Mouse (Mus musculus) heart, embryonic 13.5 days (tissue): Measurements from ENCODE around the gene Mgll. TPM values are rescaled to one million over a fixed set of nuclear protein-coding genes. Genes with fewer than 3 reads are reported as not detected.

ENCODE experiments used
- ATAC-seq: fragments of 200-750 bp; cut with Nextera tagmentation; 2 replicates; pipeline ENCODE4 v1.8.0; 2017; ENCODE audit warnings: moderate TSS enrichment; ENCODE audit not compliant: insufficient number of reproducible peaks, low FRiP score, low TSS enrichment; ENCODE audit errors: extremely low read depth
- H3K27ac ChIP-seq: fragments of 300-500 bp; sonication (generic); replicated peaks from 2 replicates; pipeline ENCODE4 v1.5.1; 2015; ENCODE audit warnings: moderate library complexity, mild to moderate bottlenecking, inconsistent platforms
- H3K27me3 ChIP-seq: fragments of 300-500 bp; sonication (generic); replicated peaks from 2 replicates; pipeline ENCODE4 v1.6.1; 2015; ENCODE audit warnings: mild to moderate bottlenecking, inconsistent platforms
- H3K36me3 ChIP-seq: fragments of 300-500 bp; sonication (generic); 2 replicates; pipeline ENCODE4 v1.6.1; 2015; ENCODE audit warnings: mild to moderate bottlenecking, inconsistent platforms
- H3K4me1 ChIP-seq: fragments of 300-500 bp; sonication (generic); 2 replicates; pipeline ENCODE4 v1.6.1; 2015; ENCODE audit warnings: inconsistent platforms
- H3K4me2 ChIP-seq: fragments of 300-500 bp; sonication (generic); 2 replicates; pipeline ENCODE4 v1.6.1; 2015; ENCODE audit warnings: inconsistent platforms, mild to moderate bottlenecking, moderate library complexity
- H3K4me3 ChIP-seq: fragments of 300-500 bp; sonication (generic); 2 replicates; pipeline ENCODE4 v1.5.1; 2015; ENCODE audit warnings: moderate library complexity, mild to moderate bottlenecking, inconsistent platforms
- H3K9ac ChIP-seq: fragments of 300-500 bp; sonication (generic); 2 replicates; pipeline ENCODE4 v1.6.1; 2015; ENCODE audit warnings: inconsistent platforms, mild to moderate bottlenecking, moderate library complexity
- H3K9me3 ChIP-seq: fragments of 300-500 bp; sonication (generic); 2 replicates; pipeline ENCODE4 v1.6.1; 2016; ENCODE audit warnings: inconsistent platforms
- WGBS: fragments of 180-500 bp; shearing (Covaris S2); methylation state at CpG from one replicate; pipeline ENCODE4 v1.1.7; 2015; ENCODE audit warnings: mixed read lengths; 5-methylcytosine and 5-hydroxymethylcytosine counted together
- polyA plus RNA-seq: library from polyadenylated mRNA; unstranded; fragments of >200 nt; fragmentation: Nextera tagmentation; extraction: Ambion mirVana; gene quantifications from 2 replicates; pipeline ENCODE4 v1.2.1, GENCODE M21; 2015

Gene Mgll
- polyA plus RNA-seq, 1 experiment from 2014 or later: 13.8 TPM

DNA sequence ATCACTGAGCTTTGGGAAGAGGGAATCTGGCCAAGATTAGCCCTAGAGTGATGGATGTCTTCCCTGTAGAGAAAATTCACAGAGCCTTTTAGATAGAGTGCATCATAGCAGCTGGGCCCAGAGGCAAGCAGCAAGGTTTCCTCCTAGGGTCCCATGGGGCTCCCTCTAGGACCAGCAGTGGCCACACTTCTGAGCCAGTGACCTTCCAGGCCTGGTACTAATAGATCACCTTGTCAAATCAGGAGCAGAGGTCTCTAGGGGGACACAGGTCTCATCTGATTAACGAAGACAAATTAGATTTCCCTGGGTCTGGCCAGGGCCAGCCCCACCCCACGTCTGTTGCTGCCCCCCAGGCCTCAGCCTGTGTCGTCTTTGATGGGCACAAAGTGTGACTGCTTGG, 86.1 kb downstream of the Mgll start:
- Histone ChIP-seq H3K9me3 (no peaks in the 10 kb centered on the region), H3K4me3 (no peak overlapping the region), H3K9ac (no peak overlapping the region), H3K27me3 (no peaks in the 10 kb centered on the region), H3K4me1 (peaks cover 26% of the 10 kb centered on the region), H3K27ac (no peak overlapping the region), H3K36me3 (no peaks in the 10 kb centered on the region), H3K4me2 (no peak overlapping the region)
- 61% methylated on average over 3 of the region's 3 CpGs for WGBS
- no peak for ATAC-seq

DNA sequence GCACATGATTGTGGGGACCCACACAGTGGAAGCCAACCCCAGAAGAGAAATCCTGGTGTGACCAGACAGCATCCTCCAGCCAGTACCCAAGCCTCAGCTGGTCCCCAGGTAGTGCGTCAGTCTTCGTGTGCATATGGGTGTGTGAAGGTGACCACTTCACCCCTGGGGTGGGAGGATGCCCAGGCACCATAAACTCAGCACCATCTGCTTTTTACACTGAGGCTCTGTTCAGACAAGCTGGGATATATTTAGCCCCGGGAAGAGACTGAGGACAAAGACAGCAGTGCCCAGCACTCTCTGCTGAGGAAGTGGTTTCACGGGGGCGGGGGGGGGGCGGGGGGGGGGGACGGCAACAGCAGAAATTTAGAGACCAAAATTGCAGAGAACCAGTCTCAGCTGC, 87.2 kb downstream of the Mgll start:
- Histone ChIP-seq H3K4me1 (peaks cover 26% of the 10 kb centered on the region), H3K9ac (no peak overlapping the region), H3K4me2 (no peak overlapping the region), H3K4me3 (no peak overlapping the region), H3K27me3 (no peaks in the 10 kb centered on the region), H3K9me3 (no peaks in the 10 kb centered on the region), H3K27ac (0 out of 2 replicates have a peak overlapping the region, but pooled peaks have one; percentile 20), H3K36me3 (no peaks in the 10 kb centered on the region)
- ATAC-seq: no peak
- WGBS: 22% methylated on average over 6 of the region's 7 CpGs

DNA sequence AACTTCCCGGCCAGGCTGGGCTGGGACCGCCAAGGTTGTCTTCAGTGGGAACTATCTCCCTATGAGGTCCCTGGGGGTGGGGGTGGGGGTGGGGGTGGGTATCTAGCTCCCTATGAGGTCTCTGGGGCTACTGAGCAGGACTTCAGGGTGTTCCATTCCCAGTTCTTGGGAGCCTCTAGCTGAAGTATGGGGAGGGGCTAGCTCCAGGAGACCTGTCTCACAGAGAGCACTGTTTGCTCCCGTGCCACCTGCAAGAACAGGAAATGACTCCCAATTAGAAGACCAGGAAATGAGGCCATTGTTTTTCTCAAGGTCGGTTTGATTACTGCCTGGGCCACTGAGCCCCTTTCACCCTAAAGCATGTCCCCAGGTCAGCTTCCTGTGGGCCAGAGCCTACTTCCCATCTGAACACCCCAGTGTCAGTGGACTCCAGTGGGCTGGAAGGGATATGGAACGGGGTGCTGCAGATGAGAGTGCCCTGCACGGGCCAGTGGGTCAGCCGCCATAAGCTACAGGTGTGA, 87.7 kb downstream of the Mgll start:
- 53% methylated on average over 7 of the region's 7 CpGs for WGBS
- H3K9me3 ChIP-seq: no peaks in the 10 kb centered on the region
- no peak for ATAC-seq
- no peak overlapping the region for H3K4me3 ChIP-seq
- H3K4me2 ChIP-seq: no peak overlapping the region
- H3K27ac ChIP-seq: 0 out of 2 replicates have a peak overlapping the region, but pooled peaks have one; percentile 20
- no peaks in the 10 kb centered on the region for H3K36me3 ChIP-seq
- H3K9ac ChIP-seq: no peak overlapping the region
- no peaks in the 10 kb centered on the region for H3K27me3 ChIP-seq
- H3K4me1 ChIP-seq: peaks cover 26% of the 10 kb centered on the region

GRCm38 (mm10) chr6:88812886-88813285, 88.7 kb downstream of the Mgll start:
- Histone ChIP-seq H3K9me3 (no peaks in the 10 kb centered on the region), H3K4me3 (no peak overlapping the region), H3K4me1 (peaks cover 26% of the 10 kb centered on the region), H3K27me3 (no peaks in the 10 kb centered on the region), H3K9ac (no peak overlapping the region), H3K36me3 (no peaks in the 10 kb centered on the region), H3K4me2 (no peak overlapping the region), H3K27ac (no peak overlapping the region)
- WGBS: 72% methylated on average over 3 of the region's 3 CpGs
- no peak for ATAC-seq

GRCm38 (mm10) chr6:88813832-88814231, 89.6 kb downstream of the Mgll start:
- WGBS: 69% methylated on average over 10 of the region's 10 CpGs
- no peak for ATAC-seq

DNA sequence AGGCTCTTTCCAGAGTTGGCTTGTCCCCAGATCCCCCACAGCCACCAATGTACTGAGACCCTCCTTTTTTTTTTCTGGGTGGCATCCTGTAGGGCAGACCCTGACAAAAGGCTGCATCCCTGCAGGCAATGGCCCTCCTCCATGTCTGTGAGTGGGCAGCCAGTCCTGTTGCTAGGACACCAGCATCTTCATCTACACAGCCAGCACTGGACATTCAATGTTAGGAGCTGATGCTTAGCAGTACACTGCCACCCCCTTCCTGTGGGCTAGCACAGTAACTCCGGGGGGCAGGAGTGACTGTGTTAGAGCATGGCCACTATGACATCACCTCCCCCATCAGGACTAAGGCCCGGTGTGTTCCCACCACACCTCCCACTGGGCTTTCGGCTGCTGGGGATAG, 90.8 kb downstream of the Mgll start:
- 71% methylated on average over 3 of the region's 3 CpGs for WGBS
- H3K4me2 ChIP-seq: no peak overlapping the region
- no peak for ATAC-seq

More at GRCm38 (mm10) chr6:88813832-88814231, 89.6 kb downstream of the Mgll start:
- H3K36me3 ChIP-seq: no peaks in the 10 kb centered on the region
- H3K27ac ChIP-seq: no peak overlapping the region
- H3K4me3 ChIP-seq: no peak overlapping the region
- H3K27me3 ChIP-seq: no peaks in the 10 kb centered on the region
- no peak overlapping the region for H3K9ac ChIP-seq
- H3K4me2 ChIP-seq: no peak overlapping the region
- H3K9me3 ChIP-seq: no peaks in the 10 kb centered on the region
- peaks cover 26% of the 10 kb centered on the region for H3K4me1 ChIP-seq

GRCm38 (mm10) chr6:88815489-88815888, 91.3 kb downstream of the Mgll start:
- H3K4me2 ChIP-seq: no peak overlapping the region
- ATAC-seq: no peak
- no peaks in the 10 kb centered on the region for H3K27me3 ChIP-seq
- no peak overlapping the region for H3K27ac ChIP-seq
- H3K9me3 ChIP-seq: no peaks in the 10 kb centered on the region
- peaks cover 20% of the 10 kb centered on the region for H3K4me1 ChIP-seq
- no peak overlapping the region for H3K4me3 ChIP-seq
- 73% methylated on average over 3 of the region's 3 CpGs for WGBS
- no peak overlapping the region for H3K9ac ChIP-seq
- H3K36me3 ChIP-seq: no peaks in the 10 kb centered on the region

More for the DNA sequence above, 90.8 kb downstream of the Mgll start:
- Histone ChIP-seq H3K9ac (no peak overlapping the region), H3K27me3 (no peaks in the 10 kb centered on the region), H3K27ac (no peak overlapping the region), H3K4me3 (no peak overlapping the region), H3K9me3 (no peaks in the 10 kb centered on the region), H3K36me3 (no peaks in the 10 kb centered on the region), H3K4me1 (peaks cover 18% of the 10 kb centered on the region)

GRCm38 (mm10) chr6:88816913-88817312, 92.7 kb downstream of the Mgll start:
- Histone ChIP-seq H3K9me3 (no peaks in the 10 kb centered on the region), H3K4me1 (peaks cover 23% of the 10 kb centered on the region), H3K9ac (no peak overlapping the region), H3K36me3 (no peaks in the 10 kb centered on the region), H3K4me2 (no peak overlapping the region), H3K27me3 (no peaks in the 10 kb centered on the region), H3K27ac (no peak overlapping the region), H3K4me3 (no peak overlapping the region)
- WGBS: 80% methylated on average over 3 of the region's 3 CpGs
- ATAC-seq: no peak

DNA sequence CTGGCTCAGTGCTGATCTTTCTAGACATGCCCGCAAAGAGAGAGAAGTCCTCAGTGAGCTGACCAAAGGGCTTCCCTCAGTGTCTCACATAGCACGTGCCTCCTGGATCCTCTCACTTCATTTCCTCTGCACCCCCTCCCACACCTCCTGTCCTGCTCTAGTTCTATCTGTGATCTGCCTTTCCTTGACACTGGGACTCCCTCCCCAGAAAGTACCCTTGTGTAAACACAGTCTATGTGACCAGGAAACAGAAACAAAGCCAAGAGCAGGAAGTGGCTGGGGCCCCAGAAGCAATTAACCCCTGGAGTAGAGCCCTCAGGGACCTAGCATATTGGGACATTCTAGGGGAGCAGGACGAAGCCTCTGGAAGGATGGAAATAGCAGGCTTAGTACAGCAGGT, 96.6 kb downstream of the Mgll start:
- no peak overlapping the region for H3K9ac ChIP-seq
- H3K27me3 ChIP-seq: 0 out of 2 replicates have a peak, but pooled peaks cover 3% of the 10 kb centered on the region
- H3K36me3 ChIP-seq: no peaks in the 10 kb centered on the region
- no peak overlapping the region for H3K4me3 ChIP-seq
- WGBS: 25% methylated on average over 3 of the region's 3 CpGs
- no peak for ATAC-seq
- no peak overlapping the region for H3K27ac ChIP-seq
- peaks cover 22% of the 10 kb centered on the region for H3K4me1 ChIP-seq
- no peak overlapping the region for H3K4me2 ChIP-seq
- H3K9me3 ChIP-seq: no peaks in the 10 kb centered on the region

GRCm38 (mm10) chr6:88821294-88821693, 97.1 kb downstream of the Mgll start:
- Histone ChIP-seq H3K9me3 (no peaks in the 10 kb centered on the region), H3K4me2 (no peak overlapping the region), H3K9ac (no peak overlapping the region), H3K27me3 (0 out of 2 replicates have a peak, but pooled peaks cover 3% of the 10 kb centered on the region), H3K4me1 (peaks cover 26% of the 10 kb centered on the region), H3K27ac (no peak overlapping the region), H3K4me3 (no peak overlapping the region), H3K36me3 (no peaks in the 10 kb centered on the region)
- 89% methylated on average over 6 of the region's 6 CpGs for WGBS
- no peak for ATAC-seq

DNA sequence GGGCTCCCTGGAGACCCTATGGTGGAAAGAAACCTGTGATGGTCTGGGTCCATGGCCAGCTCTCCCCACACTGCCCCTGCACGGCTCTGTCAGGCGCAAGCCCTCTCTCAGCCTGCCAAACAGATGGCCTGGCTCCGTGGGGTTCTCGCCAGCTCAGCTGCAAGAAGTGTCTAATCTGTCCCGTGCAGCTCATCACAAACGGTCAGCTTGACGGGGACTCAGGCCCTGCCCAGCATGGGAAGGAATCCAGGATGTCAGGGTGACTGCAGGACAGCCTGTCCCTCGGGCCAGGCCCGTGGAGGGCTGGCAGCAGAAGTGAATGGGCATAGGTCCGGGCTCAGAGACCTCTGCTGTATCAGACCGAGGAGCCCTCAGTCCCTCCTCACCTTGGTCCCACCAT, 97.7 kb downstream of the Mgll start:
- no peak overlapping the region for H3K27ac ChIP-seq

GRCm38 (mm10) chr6:88824183-88824582, 100.0 kb downstream of the Mgll start:
- H3K27me3 ChIP-seq: peaks cover 3% of the 10 kb centered on the region; the same call in 1 of the 2 replicates
- no peak overlapping the region for H3K27ac ChIP-seq
- H3K9ac ChIP-seq: no peak overlapping the region
- H3K4me2 ChIP-seq: no peak overlapping the region
- WGBS: 56% methylated on average over 7 of the region's 7 CpGs
- H3K9me3 ChIP-seq: no peaks in the 10 kb centered on the region
- ATAC-seq: no peak
- H3K4me1 ChIP-seq: peaks cover 35% of the 10 kb centered on the region
- H3K36me3 ChIP-seq: no peaks in the 10 kb centered on the region
- no peak overlapping the region for H3K4me3 ChIP-seq

More for the DNA sequence above, 97.7 kb downstream of the Mgll start:
- H3K27me3 ChIP-seq: 0 out of 2 replicates have a peak, but pooled peaks cover 3% of the 10 kb centered on the region
- H3K9ac ChIP-seq: no peak overlapping the region
- H3K9me3 ChIP-seq: no peaks in the 10 kb centered on the region
- no peaks in the 10 kb centered on the region for H3K36me3 ChIP-seq
- H3K4me1 ChIP-seq: peaks cover 32% of the 10 kb centered on the region
- no peak for ATAC-seq
- 53% methylated on average over 11 of the region's 11 CpGs for WGBS
- H3K4me2 ChIP-seq: no peak overlapping the region
- H3K4me3 ChIP-seq: no peak overlapping the region
